Mouse (Mus musculus) MEL (cell line): ENCODE results near the gene Gm42688. TPM values are rescaled to one million over a fixed set of nuclear protein-coding genes. Genes with fewer than 3 reads are reported as not detected.

Experiments used
- DNase-seq: peaks from one replicate; pipeline ENCODE4 v3.0.0; 2011; ENCODE audit warnings: low read depth, low spot score
- H3K27ac ChIP-seq: 2 replicates; pipeline ENCODE4 v1.5.1; 2012; ENCODE audit warnings: low read depth, mild to moderate bottlenecking, control low read depth, low read length, moderate library complexity; ENCODE audit not compliant: control insufficient read depth
- H3K27me3 ChIP-seq, 2 experiments: fragments of 150-350 bp in 1 of 2; sonication (generic) in 1 of 2; 2 replicates each; pipeline ENCODE4 v1.6.1; 2012; ENCODE audit warnings: low read length in 2 of 2, mild to moderate bottlenecking in 2 of 2, improper control_type of control experiment in 1 of 2, moderate library complexity in 1 of 2; ENCODE audit not compliant: insufficient read depth in 2 of 2, control insufficient read depth in 1 of 2
- H3K36me3 ChIP-seq, 2 experiments: 2 replicates each; pipeline ENCODE4 v1.6.1; 2012 to 2014; ENCODE audit warnings: low read length in 2 of 2, improper control_type of control experiment in 1 of 2, inconsistent platforms in 1 of 2, mild to moderate bottlenecking in 1 of 2; ENCODE audit not compliant: insufficient read depth in 2 of 2, control insufficient read depth in 1 of 2
- H3K4me1 ChIP-seq, 2 experiments: fragments of 150-350 bp in 1 of 2; sonication (generic) in 1 of 2; 2 replicates each; pipeline ENCODE4 v1.6.1; 2012; ENCODE audit warnings: low read length in 2 of 2, improper control_type of control experiment in 1 of 2, mild to moderate bottlenecking in 1 of 2; ENCODE audit not compliant: insufficient read depth in 2 of 2, control insufficient read depth in 1 of 2
- H3K4me3 ChIP-seq, 2 experiments: fragments of 150-350 bp in 1 of 2; sonication (generic) in 1 of 2; 2 replicates each; pipeline ENCODE4 v1.5.1; 2012; ENCODE audit warnings: low read depth in 2 of 2, low read length in 2 of 2, mild to moderate bottlenecking in 2 of 2, moderate library complexity in 2 of 2, control low read depth in 1 of 2, improper control_type of control experiment in 1 of 2; ENCODE audit not compliant: control insufficient read depth in 1 of 2, insufficient read depth in 1 of 2
- H3K79me2 ChIP-seq: 2 replicates; pipeline ENCODE4 v1.6.1; 2012; ENCODE audit warnings: mild to moderate bottlenecking, low read length, moderate library complexity; ENCODE audit not compliant: control insufficient read depth, poor library complexity, insufficient read depth
- H3K9ac ChIP-seq: 2 replicates; pipeline ENCODE4 v1.6.1; 2012; ENCODE audit warnings: low read depth, mild to moderate bottlenecking, control low read depth, low read length, moderate library complexity; ENCODE audit not compliant: control insufficient read depth, poor library complexity, severe bottlenecking
- H3K9me3 ChIP-seq: fragments of 150-350 bp; sonication (generic); replicated peaks from 2 replicates; pipeline ENCODE4 v1.6.1; 2012; ENCODE audit warnings: mild to moderate bottlenecking, low read length, improper control_type of control experiment, moderate library complexity; ENCODE audit not compliant: insufficient read depth
- BHLHE40 ChIP-seq: IDR thresholded peaks from 2 replicates; pipeline ENCODE4 v1.6.1; 2012; ENCODE audit warnings: low read depth, mild to moderate bottlenecking, inconsistent platforms, low read length, improper control_type of control experiment, borderline replicate concordance
- CHD1 ChIP-seq: IDR thresholded peaks from 2 replicates; pipeline ENCODE4 v1.6.1; 2012; ENCODE audit warnings: low read depth, mild to moderate bottlenecking, inconsistent platforms, low read length, improper control_type of control experiment
- CHD2 ChIP-seq: IDR thresholded peaks from 2 replicates; pipeline ENCODE4 v1.6.1; 2011; ENCODE audit warnings: low read length, improper control_type of control experiment
- CTCF ChIP-seq, 3 experiments: IDR thresholded peaks in 2 of 3; conservative IDR thresholded peaks in 1 of 3; 2 replicates each; pipeline ENCODE4 v1.5.1; 2011 to 2012; ENCODE audit warnings: low read length in 3 of 3, low read depth in 2 of 3, mild to moderate bottlenecking in 2 of 3, improper control_type of control experiment in 1 of 3, inconsistent platforms in 1 of 3, mixed read lengths in 1 of 3, moderate library complexity in 1 of 3; ENCODE audit not compliant: control insufficient read depth in 1 of 3, insufficient read depth in 1 of 3, poor library complexity in 1 of 3, severe bottlenecking in 1 of 3
- ELF1 ChIP-seq: IDR thresholded peaks from 2 replicates; pipeline ENCODE4 v1.6.1; 2014; ENCODE audit warnings: low read depth, mild to moderate bottlenecking, inconsistent platforms, low read length, improper control_type of control experiment, moderate library complexity
- ETS1 ChIP-seq: IDR thresholded peaks from 2 replicates; pipeline ENCODE4 v1.6.1; 2012; ENCODE audit warnings: low read depth, mild to moderate bottlenecking, inconsistent platforms, low read length, improper control_type of control experiment, moderate library complexity
- GABPA ChIP-seq: IDR thresholded peaks from 2 replicates; pipeline ENCODE4 v1.6.1; 2012; ENCODE audit warnings: low read depth, mild to moderate bottlenecking, inconsistent platforms, low read length, improper control_type of control experiment, moderate library complexity
- GATA1 ChIP-seq: IDR thresholded peaks from 2 replicates; pipeline ENCODE4 v1.6.1; 2011; ENCODE audit warnings: low read depth, low read length, improper control_type of control experiment
- HCFC1 ChIP-seq: IDR thresholded peaks from 2 replicates; pipeline ENCODE4 v1.6.1; 2012; ENCODE audit warnings: low read depth, mild to moderate bottlenecking, inconsistent platforms, low read length, improper control_type of control experiment, moderate library complexity
- JUND ChIP-seq: IDR thresholded peaks from 2 replicates; pipeline ENCODE4 v1.6.1; 2011; ENCODE audit warnings: low read depth, mild to moderate bottlenecking, improper control_type of control experiment, low read length
- MAFK ChIP-seq: IDR thresholded peaks from 2 replicates; pipeline ENCODE4 v1.6.1; 2011; ENCODE audit warnings: low read depth, mild to moderate bottlenecking, low read length, improper control_type of control experiment, borderline replicate concordance
- MAX ChIP-seq: IDR thresholded peaks from 2 replicates; pipeline ENCODE4 v1.6.1; 2011; ENCODE audit warnings: low read length, improper control_type of control experiment
- MAZ ChIP-seq: IDR thresholded peaks from 2 replicates; pipeline ENCODE4 v1.6.1; 2012; ENCODE audit warnings: low read depth, mild to moderate bottlenecking, inconsistent platforms, low read length, improper control_type of control experiment
- MEF2A ChIP-seq: IDR thresholded peaks from 2 replicates; pipeline ENCODE4 v1.6.1; 2014; ENCODE audit warnings: low read depth, mild to moderate bottlenecking, inconsistent platforms, low read length, improper control_type of control experiment; ENCODE audit not compliant: poor library complexity, insufficient replicate concordance, severe bottlenecking; ENCODE audit errors: extremely low read depth
- MXI1 ChIP-seq: IDR thresholded peaks from 2 replicates; pipeline ENCODE4 v1.6.1; 2011; ENCODE audit warnings: mild to moderate bottlenecking, low read depth, low read length, improper control_type of control experiment
- MYB ChIP-seq: IDR thresholded peaks from 2 replicates; pipeline ENCODE4 v1.6.1; 2011; ENCODE audit warnings: mild to moderate bottlenecking, low read depth, low read length, improper control_type of control experiment
- MYC ChIP-seq: IDR thresholded peaks from 2 replicates; pipeline ENCODE4 v1.6.1; 2011; ENCODE audit warnings: low read depth, mild to moderate bottlenecking, low read length, improper control_type of control experiment, moderate library complexity
- NELFE ChIP-seq: IDR thresholded peaks from 2 replicates; pipeline ENCODE4 v1.6.1; 2011; ENCODE audit warnings: low read depth, low read length, improper control_type of control experiment
- NRF1 ChIP-seq: IDR thresholded peaks from 2 replicates; pipeline ENCODE4 v1.6.1; 2014; ENCODE audit warnings: low read depth, mild to moderate bottlenecking, inconsistent platforms, low read length, improper control_type of control experiment, moderate library complexity; ENCODE audit not compliant: poor library complexity, insufficient read depth, severe bottlenecking
- POLR2A ChIP-seq, 2 experiments: IDR thresholded peaks; 2 replicates each; pipeline ENCODE4 v1.6.1; 2011 to 2012; ENCODE audit warnings: low read length in 2 of 2, mild to moderate bottlenecking in 2 of 2, control low read depth in 1 of 2, improper control_type of control experiment in 1 of 2, low read depth in 1 of 2, moderate library complexity in 1 of 2; ENCODE audit not compliant: control insufficient read depth in 1 of 2, insufficient read depth in 1 of 2, poor library complexity in 1 of 2
- POLR2AphosphoS2 ChIP-seq: IDR thresholded peaks from 2 replicates; pipeline ENCODE4 v1.6.1; 2011; ENCODE audit warnings: low read length, improper control_type of control experiment
- RAD21 ChIP-seq: IDR thresholded peaks from 2 replicates; pipeline ENCODE4 v1.6.1; 2011; ENCODE audit warnings: mild to moderate bottlenecking, low read depth, low read length, improper control_type of control experiment
- RCOR1 ChIP-seq: IDR thresholded peaks from 2 replicates; pipeline ENCODE4 v1.6.1; 2012; ENCODE audit warnings: low read depth, mild to moderate bottlenecking, inconsistent platforms, low read length, improper control_type of control experiment
- SIN3A ChIP-seq: IDR thresholded peaks from 2 replicates; pipeline ENCODE4 v1.6.1; 2012; ENCODE audit warnings: low read length, improper control_type of control experiment, inconsistent platforms
- TAL1 ChIP-seq: IDR thresholded peaks from 2 replicates; pipeline ENCODE4 v1.6.1; 2012; ENCODE audit warnings: mild to moderate bottlenecking, inconsistent platforms, low read length, moderate library complexity, mixed read lengths
- TCF12 ChIP-seq: IDR thresholded peaks from 2 replicates; pipeline ENCODE4 v1.6.1; 2014; ENCODE audit warnings: low read depth, mild to moderate bottlenecking, inconsistent platforms, low read length, improper control_type of control experiment, moderate library complexity
- USF1 ChIP-seq: IDR thresholded peaks from 2 replicates; pipeline ENCODE4 v1.6.1; 2014; ENCODE audit warnings: low read depth, mild to moderate bottlenecking, inconsistent platforms, low read length, improper control_type of control experiment, moderate library complexity
- ZC3H11A ChIP-seq: IDR thresholded peaks from 2 replicates; pipeline ENCODE4 v1.6.1; 2012; ENCODE audit warnings: low read depth, mild to moderate bottlenecking, inconsistent platforms, low read length, improper control_type of control experiment
- ZKSCAN1 ChIP-seq: IDR thresholded peaks from 2 replicates; pipeline ENCODE4 v1.6.1; 2012; ENCODE audit warnings: low read depth, mild to moderate bottlenecking, inconsistent platforms, low read length, improper control_type of control experiment, moderate library complexity
- ZMIZ1 ChIP-seq: IDR thresholded peaks from 2 replicates; pipeline ENCODE4 v1.6.1; 2012; ENCODE audit warnings: low read depth, mild to moderate bottlenecking, inconsistent platforms, low read length, improper control_type of control experiment, moderate library complexity
- polyA plus RNA-seq, 2 experiments: library from polyadenylated mRNA; stranded (reverse) in 1 of 2; unstranded in 1 of 2; fragments of >175 nt in 1 of 2; fragments of >200 nt in 1 of 2; gene quantifications; 2 replicates each; pipeline versions ENCODE4 v1.2.1 to v1.2.4; 2012; ENCODE audit warnings: low replicate concordance in 2 of 2, low read depth in 1 of 2; ENCODE audit not compliant: insufficient read length in 2 of 2, insufficient read depth in 1 of 2, missing spikeins in 1 of 2
- total RNA-seq: library from RNA; depleted of rRNA; stranded (reverse); fragments of 300-350 nt; gene quantifications from 2 replicates; pipeline ENCODE4 v1.2.3, GENCODE M21; 2012

The Gm42688 gene
- total and polyA plus RNA-seq, 3 experiments: 2.5 to 4.8 TPM; not detected in 1

GRCm38 (mm10) chr6:83137576-83137950 lies 36.1 kb downstream of the Gm42688 start:
- Histone ChIP-seq H3K27ac (peak overlapping the region; percentile 55), H3K79me2 (peaks cover 6% of the 10 kb centered on the region; the same call in 1 of the 2 replicates)
- peak; percentile 76 for DNase-seq

GRCm38 (mm10) chr6:83138056-83138455 lies 36.6 kb downstream of the Gm42688 start:
- Histone ChIP-seq H3K27me3 (no peaks in the 10 kb centered on the region), H3K27ac (peak overlapping the region; percentile 44), H3K9me3 (no peaks in the 10 kb centered on the region), H3K4me3 (peak overlapping the region; percentile 72 to 91), H3K36me3 (no peaks in the 10 kb centered on the region), H3K79me2 (peaks cover 6% of the 10 kb centered on the region; the same call in 1 of the 2 replicates), H3K9ac (peak overlapping the region; percentile 89), H3K4me1 (peaks cover 0 to 10% of the 10 kb centered on the region in 2 experiments; a peak in 3 of 4 replicates)
- peak; percentile 71 for DNase-seq
- TF ChIP-seq MXI1: peak; percentile 15; the same call in 1 of the 2 replicates
- TF ChIP-seq JUND: no peak
- TF ChIP-seq RCOR1: no peak
- TF ChIP-seq MAZ: no peak
- TF ChIP-seq POLR2AphosphoS2: no peak
- TF ChIP-seq ZMIZ1: no peak
- peak; percentile 39; the same call in 1 of the 2 replicates for TF ChIP-seq MAX
- peak; percentile 28; the same call in 1 of the 2 replicates for TF ChIP-seq SIN3A
- no peak for TF ChIP-seq RAD21
- TF ChIP-seq CHD1: no peak
- no peak for TF ChIP-seq HCFC1
- TF ChIP-seq TCF12: no peak
- no peak for TF ChIP-seq MAFK
- no peak for TF ChIP-seq MYB
- TF ChIP-seq NELFE: no peak
- TF ChIP-seq CTCF (IDR thresholded peaks at IDR 0.05 in 2 of 3, conservative IDR thresholded peaks at IDR 0.05 in 1 of 3; ENCODE audit: control insufficient read depth in 1 of 3, insufficient read depth in 1 of 3, low read depth in 2 of 3, low read length in 3 of 3, poor library complexity in 1 of 3, severe bottlenecking in 1 of 3): peak in 2 of 3 experiments; percentile 9 to 32; a peak in 2 of 6 replicates
- TF ChIP-seq ZKSCAN1: no peak
- no peak for TF ChIP-seq TAL1
- no peak for TF ChIP-seq GABPA
- no peak for TF ChIP-seq GATA1
- TF ChIP-seq ZC3H11A: no peak
- TF ChIP-seq ELF1: no peak
- no peak for TF ChIP-seq NRF1
- TF ChIP-seq MYC: peak; percentile 78
- TF ChIP-seq USF1: no peak
- no peak for TF ChIP-seq ETS1
- TF ChIP-seq MEF2A: no peak
- no peak for TF ChIP-seq BHLHE40

More at GRCm38 (mm10) chr6:83137576-83137950, 36.1 kb downstream of the Gm42688 start:
- Histone ChIP-seq H3K9me3 (no peaks in the 10 kb centered on the region), H3K9ac (peak overlapping the region; percentile 89), H3K4me1 (peaks cover 0 to 10% of the 10 kb centered on the region in 2 experiments; a peak in 3 of 4 replicates), H3K27me3 (no peaks in the 10 kb centered on the region), H3K4me3 (peak overlapping the region; percentile 72 to 91), H3K36me3 (no peaks in the 10 kb centered on the region)
- peak; percentile 35; the same call in 1 of the 2 replicates for TF ChIP-seq SIN3A
- peak; percentile 42; the same call in 1 of the 2 replicates for TF ChIP-seq MXI1
- peak; percentile 30; the same call in 1 of the 2 replicates for TF ChIP-seq NELFE
- TF ChIP-seq TCF12: 0 out of 2 replicates have a peak, but pooled peaks have one; percentile 8
- no peak for TF ChIP-seq ELF1
- TF ChIP-seq CHD2: no peak
- peak; percentile 55; the same call in 1 of the 2 replicates for TF ChIP-seq MAZ
- TF ChIP-seq ETS1: 0 out of 2 replicates have a peak, but pooled peaks have one; percentile 29
- TF ChIP-seq POLR2A (IDR thresholded peaks at IDR 0.05; ENCODE audit: control insufficient read depth in 1 of 2, insufficient read depth in 1 of 2, low read depth in 1 of 2, low read length in 2 of 2, poor library complexity in 1 of 2): peak; percentile 3 to 54; a peak in 1 of 4 replicates
